ENCODE assay signal across 9 mouse cellular contexts in genomic region chr5:113591166-113591565, GRCm38 (mm10). TPM values are rescaled to one million over a fixed set of nuclear protein-coding genes. Genes with fewer than 3 reads are reported as not detected.
DNase-seq lines count a peak whose midpoint lies in the region; ATAC-seq lines count a peak whose summit lies in the region.
"Had no signal": no experiment of that assay in that cellular context is flagged by ENCODE, and none has a peak within 500 bp of the region (broad histone marks: within the 10 kb centered on the region; RNA-seq: fewer than 3 reads in every experiment).

No protein-coding gene starts in this region.

- H3K36me3 ChIP-seq in megakaryocyte, embryonic 14.5 days (replicated peaks; ENCODE audit: low read length) = no peaks in the 10 kb centered on the region
- no peaks in the 10 kb centered on the region for H3K36me3 ChIP-seq in forebrain, embryonic 12.5 days (replicated peaks)
- no peaks in the 10 kb centered on the region for H3K36me3 ChIP-seq in limb, embryonic 10.5 days
- no peaks in the 10 kb centered on the region for H3K36me3 ChIP-seq in neural tube, embryonic 15.5 days
- H3K36me3 ChIP-seq: liver, embryonic 13.5 days had no signal

- peak overlapping the region; percentile 83 for H3K27ac ChIP-seq in forebrain, embryonic 12.5 days
- peak overlapping the region; percentile 66 for H3K27ac ChIP-seq in limb, embryonic 10.5 days
- peak overlapping the region; percentile 81 for H3K27ac ChIP-seq in neural tube, embryonic 15.5 days (replicated peaks)
- H3K27ac ChIP-seq: liver, embryonic 13.5 days had no signal

- H3K4me1 ChIP-seq in megakaryocyte, embryonic 14.5 days = peaks cover 32% of the 10 kb centered on the region
- H3K4me1 ChIP-seq in forebrain, embryonic 12.5 days = peaks cover 36% of the 10 kb centered on the region
- H3K4me1 ChIP-seq in limb, embryonic 10.5 days = peaks cover 87% of the 10 kb centered on the region
- H3K4me1 ChIP-seq in neural tube, embryonic 15.5 days = peaks cover 34% of the 10 kb centered on the region
- H3K4me1 ChIP-seq: liver, embryonic 13.5 days had no signal

- H3K9ac ChIP-seq in forebrain, embryonic 12.5 days = no peak overlapping the region
- H3K9ac ChIP-seq in neural tube, embryonic 15.5 days (replicated peaks) = no peak overlapping the region
- H3K9ac ChIP-seq: liver, embryonic 13.5 days had no signal

- peaks cover under 1% of the 10 kb centered on the region; the same call in 1 of the 2 replicates for H3K9me3 ChIP-seq in megakaryocyte, embryonic 14.5 days
- H3K9me3 ChIP-seq in forebrain, embryonic 12.5 days = no peaks in the 10 kb centered on the region
- no peaks in the 10 kb centered on the region for H3K9me3 ChIP-seq in limb, embryonic 10.5 days (replicated peaks)
- H3K9me3 ChIP-seq in neural tube, embryonic 15.5 days (replicated peaks) = no peaks in the 10 kb centered on the region
- H3K9me3 ChIP-seq: liver, embryonic 13.5 days had no signal

- H3K27me3 ChIP-seq in megakaryocyte, embryonic 14.5 days (replicated peaks) = peaks cover 19% of the 10 kb centered on the region
- H3K27me3 ChIP-seq in forebrain, embryonic 12.5 days = no peaks in the 10 kb centered on the region; the same call in 1 of the 2 replicates
- no peaks in the 10 kb centered on the region; the same call in 1 of the 2 replicates for H3K27me3 ChIP-seq in limb, embryonic 10.5 days (ENCODE audit: low read depth, poor library complexity, severe bottlenecking)
- H3K27me3 ChIP-seq in neural tube, embryonic 15.5 days (replicated peaks) = no peaks in the 10 kb centered on the region
- H3K27me3 ChIP-seq: CH12.LX; liver, embryonic 13.5 days had no signal

- WGBS in forebrain, embryonic 12.5 days = 12% methylated on average over 3 of the region's 3 CpGs
- 27% methylated on average over 3 of the region's 3 CpGs for WGBS in limb, embryonic 10.5 days
- WGBS in neural tube, embryonic 15.5 days = 2% methylated on average over 3 of the region's 3 CpGs

- H3K4me3 ChIP-seq in megakaryocyte, embryonic 14.5 days (replicated peaks) = peak overlapping the region; percentile 65
- no peak overlapping the region for H3K4me3 ChIP-seq in forebrain, embryonic 12.5 days (replicated peaks)
- no peak overlapping the region for H3K4me3 ChIP-seq in limb, embryonic 10.5 days
- H3K4me3 ChIP-seq in neural tube, embryonic 15.5 days (replicated peaks) = no peak overlapping the region
- H3K4me3 ChIP-seq: liver, embryonic 13.5 days had no signal

- H3K4me2 ChIP-seq in forebrain, embryonic 12.5 days = no peak overlapping the region
- no peak overlapping the region for H3K4me2 ChIP-seq in neural tube, embryonic 15.5 days
- H3K4me2 ChIP-seq: liver, embryonic 13.5 days had no signal

- no peak for DNase-seq in limb, embryonic 10.5 days (ENCODE audit: low spot score)
- no peak for DNase-seq in left cerebral cortex, adult 9 months (ENCODE audit: low spot score in 2 of 2)
- DNase-seq in kidney, adult 9 months = no peak
- DNase-seq: liver, embryonic 13.5 days had no signal

- ATAC-seq in megakaryocyte, adult 5-6 weeks (ENCODE audit: poor library complexity, severe bottlenecking) = no peak
- ATAC-seq in forebrain, embryonic 12.5 days (ENCODE audit: low FRiP score) = peak; percentile 31
- ATAC-seq in neural tube, embryonic 15.5 days (ENCODE audit: low FRiP score) = peak; percentile 58

RNA-seq across cellular contexts. Expression of gene Cmklr1, which starts 59.1 kb away (rescaled TPM):
- 4.3 TPM in 1 of 2 replicates, not detected in the other for polyA plus RNA-seq in megakaryocyte, embryonic 14.5 days (2012; ENCODE audit: insufficient read depth, low replicate concordance)
- total RNA-seq in megakaryocyte, adult 5-6 weeks (2015) = 1.9 and 2.1 TPM in 2 replicates
- total RNA-seq in megakaryocyte, adult 5-6 weeks (2017) = 0.41 and 2.2 TPM in 2 replicates
- polyA plus RNA-seq in forebrain, embryonic 12.5 days (2016; fragmentation: Nextera tagmentation; extraction: Ambion mirVana) = 1.6 and 2.1 TPM in 2 replicates
- polyA plus RNA-seq in limb, embryonic 10.5 days (2016; fragmentation: Nextera tagmentation; extraction: Ambion mirVana) = 2.3 and 3.4 TPM in 2 replicates
- polyA plus RNA-seq in neural tube, embryonic 15.5 days (2015; fragmentation: Nextera tagmentation; extraction: Ambion mirVana) = 2.9 and 3.2 TPM in 2 replicates
- total RNA-seq: CH12.LX had no signal
